Mouse (Mus musculus): ENCODE data around the gene Nr1d1.

DNA sequence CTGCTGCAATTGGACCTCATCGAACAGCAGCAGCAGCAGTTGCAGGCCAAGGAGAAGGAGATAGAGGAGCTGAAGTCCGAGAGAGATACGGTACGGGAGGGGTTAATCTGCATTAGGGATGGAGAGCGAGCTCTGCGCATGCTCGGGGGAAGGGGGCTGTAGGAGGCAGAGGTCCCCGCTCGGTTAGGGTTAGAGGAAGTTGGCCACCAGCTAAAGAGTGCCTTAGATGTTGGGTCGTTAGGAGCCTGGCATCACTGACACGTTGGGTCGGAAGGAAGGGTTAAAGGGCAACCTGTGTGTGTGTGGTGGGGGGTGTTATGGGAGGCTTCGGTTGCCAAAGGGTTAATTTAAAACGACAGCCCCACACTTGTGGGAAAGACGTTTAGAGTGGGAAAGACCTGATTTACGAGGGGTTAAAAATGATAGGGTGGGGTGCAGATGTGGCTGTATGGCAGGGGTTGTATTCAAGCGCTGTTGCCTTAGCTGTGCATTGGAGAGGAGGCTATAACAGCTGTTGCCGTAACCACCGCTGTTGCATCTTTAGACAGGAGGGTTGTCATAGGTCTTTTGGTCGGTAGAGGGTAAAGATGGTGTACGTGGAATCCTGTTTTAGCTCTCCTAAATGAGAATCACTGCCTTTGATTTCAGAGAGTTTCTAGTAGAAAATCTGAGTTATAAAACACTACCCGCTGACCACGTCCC lies 21.5 kb upstream of the Nr1d1 start:
- TF ChIP-seq CTCF (IDR thresholded peaks at IDR 0.05; ENCODE audit: low read depth) (0 out of 2 replicates have a peak, but pooled peaks have one; percentile 4), EP300 (IDR thresholded peaks at IDR 0.05; ENCODE audit: low read depth) (no peak)

Data from heart, postnatal 0 days (tissue).